Mouse (Mus musculus) kidney, embryonic 14.5 days (tissue): ENCODE results near the gene Ddx54. TPM values are rescaled to one million over a fixed set of nuclear protein-coding genes. Genes with fewer than 3 reads are reported as not detected.

Experiments
- ATAC-seq: fragments of 200-750 bp; cut with Nextera tagmentation; 2 replicates; pipeline ENCODE4 v1.8.0; 2017; ENCODE audit warnings: moderate number of reproducible peaks, mild to moderate bottlenecking, moderate TSS enrichment, moderate library complexity; ENCODE audit not compliant: low FRiP score, low TSS enrichment
- H3K27ac ChIP-seq: fragments of 300-500 bp; sonication (generic); 2 replicates; pipeline ENCODE4 v1.5.1; 2014; ENCODE audit warnings: low read depth, mild to moderate bottlenecking, low read length, moderate library complexity, mixed read lengths
- H3K27me3 ChIP-seq: fragments of 300-500 bp; sonication (generic); 2 replicates; pipeline ENCODE4 v1.6.1; 2014; ENCODE audit warnings: mild to moderate bottlenecking, low read length; ENCODE audit not compliant: control insufficient read depth, insufficient read depth
- H3K36me3 ChIP-seq: fragments of 300-500 bp; sonication (generic); 2 replicates; pipeline ENCODE4 v1.6.1; 2014; ENCODE audit warnings: low read length, mixed read lengths; ENCODE audit not compliant: control insufficient read depth, insufficient read depth
- H3K4me1 ChIP-seq: fragments of 300-500 bp; sonication (generic); 2 replicates; pipeline ENCODE4 v1.6.1; 2014; ENCODE audit warnings: low read length, mixed read lengths; ENCODE audit not compliant: control insufficient read depth, insufficient read depth
- H3K4me2 ChIP-seq: fragments of 300-500 bp; sonication (generic); replicated peaks from 2 replicates; pipeline ENCODE4 v1.6.1; 2014; ENCODE audit warnings: low read depth, mild to moderate bottlenecking, low read length
- H3K4me3 ChIP-seq: fragments of 300-500 bp; sonication (generic); 2 replicates; pipeline ENCODE4 v1.5.1; 2014; ENCODE audit warnings: mild to moderate bottlenecking, low read length
- H3K9ac ChIP-seq: fragments of 300-500 bp; sonication (generic); 2 replicates; pipeline ENCODE4 v1.6.1; 2014; ENCODE audit warnings: low read depth, mild to moderate bottlenecking, low read length, moderate library complexity
- H3K9me3 ChIP-seq: fragments of 300-500 bp; sonication (generic); 2 replicates; pipeline ENCODE4 v1.6.1; 2016; ENCODE audit warnings: low read length; ENCODE audit not compliant: control insufficient read depth
- WGBS: fragments of 180-500 bp; shearing (Covaris S2); extraction: QIAGEN DNeasy Blood & Tissue Kit; methylation state at CpG from one replicate; pipeline ENCODE4 v1.1.7; 2014; 5-methylcytosine and 5-hydroxymethylcytosine counted together
- polyA plus RNA-seq: library from polyadenylated mRNA; unstranded; fragments of >200 nt; fragmentation: Nextera tagmentation; extraction: Ambion mirVana; gene quantifications from 2 replicates; pipeline ENCODE4 v1.2.1, GENCODE M21; 2014

Ddx54 gene
- polyA plus RNA-seq, 1 experiment from 2014 or later, result 37.7 TPM

DNA sequence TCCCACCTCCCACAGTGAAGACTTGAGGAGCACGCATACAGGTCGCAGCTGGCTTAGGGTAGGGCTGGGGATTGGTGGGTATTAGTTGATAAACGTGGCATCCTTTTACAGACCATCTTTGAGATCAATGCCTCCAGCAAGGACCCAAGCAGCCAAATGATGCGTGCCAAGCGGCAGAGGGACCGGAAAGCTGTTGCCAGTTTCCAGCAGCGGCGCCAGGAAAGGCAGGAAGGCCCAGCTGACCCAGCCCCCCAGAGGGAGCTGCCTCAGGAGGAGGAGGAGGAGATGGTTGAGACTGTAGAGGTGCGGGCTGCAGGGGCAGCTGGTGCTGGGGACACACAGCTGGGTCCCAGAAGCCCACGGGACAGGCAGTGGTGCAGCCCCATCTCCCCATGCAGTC, 11.9 kb downstream of the Ddx54 start:
- Histone ChIP-seq H3K4me2 (no peak overlapping the region), H3K4me1 (no peaks in the 10 kb centered on the region), H3K9me3 (no peaks in the 10 kb centered on the region), H3K4me3 (no peak overlapping the region), H3K9ac (no peak overlapping the region), H3K36me3 (peaks cover 81% of the 10 kb centered on the region), H3K27me3 (no peaks in the 10 kb centered on the region), H3K27ac (no peak overlapping the region)
- 94% methylated on average over 10 of the region's 10 CpGs for WGBS
- ATAC-seq, result no peak

DNA sequence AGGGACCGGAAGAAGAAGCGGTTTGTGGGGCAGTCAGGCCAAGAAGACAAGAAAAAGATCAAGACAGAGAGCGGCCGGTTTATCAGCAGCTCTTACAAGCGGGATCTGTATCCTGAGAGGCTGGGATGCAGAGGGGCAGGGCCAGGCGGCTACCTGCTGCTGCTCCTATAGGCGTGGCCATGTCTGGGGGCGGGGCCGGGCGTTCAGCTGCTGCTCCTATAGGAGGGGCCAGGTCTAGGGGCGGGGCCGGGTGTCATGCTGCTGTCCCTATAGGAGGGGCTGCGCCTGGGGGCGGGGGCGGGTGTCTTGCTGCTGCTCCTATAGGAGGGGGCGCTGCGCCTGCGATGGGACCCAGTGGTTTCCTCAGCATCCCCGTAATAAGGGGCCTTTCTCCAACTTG, 13.9 kb downstream of the Ddx54 start:
- Histone ChIP-seq H3K4me1 (no peaks in the 10 kb centered on the region), H3K9me3 (no peaks in the 10 kb centered on the region), H3K4me2 (no peak overlapping the region), H3K9ac (no peak overlapping the region), H3K4me3 (no peak overlapping the region), H3K36me3 (peaks cover 61% of the 10 kb centered on the region), H3K27ac (no peak overlapping the region), H3K27me3 (no peaks in the 10 kb centered on the region)
- WGBS, result 34% methylated on average over 19 of the region's 19 CpGs
- peak; percentile 67 for ATAC-seq

DNA sequence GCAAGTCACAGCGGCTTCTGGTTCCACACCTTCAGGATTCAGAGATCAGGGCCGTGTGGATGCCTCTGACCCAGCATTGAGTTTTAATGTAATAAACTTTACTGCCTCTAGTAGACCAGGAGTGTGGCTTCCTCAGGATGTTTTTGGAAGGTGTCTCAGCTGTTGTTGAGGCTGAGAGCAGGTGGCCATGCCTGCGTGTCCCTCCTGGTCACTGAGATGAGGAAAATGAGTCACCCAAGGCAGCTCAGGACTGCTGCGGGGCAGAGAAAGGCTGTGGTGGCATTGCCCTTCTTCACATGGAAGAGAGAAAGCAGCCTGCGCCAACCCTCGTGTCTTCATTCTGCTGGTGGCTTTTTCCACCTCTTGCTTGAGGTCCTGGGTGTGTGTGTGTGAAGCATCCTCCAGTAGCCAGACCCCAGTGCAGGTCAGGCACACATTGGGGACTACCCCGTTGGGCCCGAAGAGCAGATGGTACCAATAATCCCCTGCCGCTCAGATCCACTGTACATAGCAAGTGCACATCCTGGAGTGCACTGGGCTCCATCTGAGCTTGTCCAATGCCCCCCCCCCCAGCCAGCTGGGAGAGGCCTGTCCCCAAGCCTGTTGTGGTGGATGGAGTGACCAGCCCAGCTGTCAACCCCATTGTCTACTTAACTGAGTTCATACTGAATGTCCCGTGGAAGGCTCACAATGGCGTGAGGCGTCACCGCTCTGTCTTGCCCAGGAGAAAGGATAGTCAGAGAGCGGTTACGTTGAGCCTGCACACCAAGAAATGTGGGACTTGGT, 15.2 kb downstream of the Ddx54 start:
- Histone ChIP-seq H3K4me2 (no peak overlapping the region), H3K27ac (no peak overlapping the region), H3K36me3 (peaks cover 50% of the 10 kb centered on the region), H3K4me1 (no peaks in the 10 kb centered on the region), H3K27me3 (no peaks in the 10 kb centered on the region), H3K4me3 (no peak overlapping the region), H3K9ac (no peak overlapping the region), H3K9me3 (peaks cover 4% of the 10 kb centered on the region; the same call in 1 of the 2 replicates)
- ATAC-seq, result no peak
- 91% methylated on average over 15 of the region's 15 CpGs for WGBS

DNA sequence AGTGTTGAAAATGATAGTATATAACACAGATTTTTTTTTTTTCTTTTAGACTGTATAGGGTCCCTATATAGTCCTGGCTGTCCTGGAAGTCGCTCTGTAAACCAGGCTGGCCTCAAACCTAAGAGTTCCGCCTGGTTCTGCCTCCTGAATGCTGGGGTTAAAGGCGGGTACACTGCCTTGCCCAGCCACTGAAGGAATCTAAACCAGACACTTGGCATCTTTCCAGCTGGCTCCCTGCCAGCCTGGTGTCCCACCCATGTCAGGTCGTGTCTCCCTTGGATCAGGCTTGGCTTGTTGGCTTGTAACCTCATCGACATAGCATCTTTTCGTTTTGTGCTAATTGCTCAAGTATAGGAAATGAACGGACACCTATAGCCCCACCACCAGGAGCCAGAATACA, 16.1 kb downstream of the Ddx54 start:
- no peak for ATAC-seq
- peaks cover 41% of the 10 kb centered on the region for H3K36me3 ChIP-seq

DNA sequence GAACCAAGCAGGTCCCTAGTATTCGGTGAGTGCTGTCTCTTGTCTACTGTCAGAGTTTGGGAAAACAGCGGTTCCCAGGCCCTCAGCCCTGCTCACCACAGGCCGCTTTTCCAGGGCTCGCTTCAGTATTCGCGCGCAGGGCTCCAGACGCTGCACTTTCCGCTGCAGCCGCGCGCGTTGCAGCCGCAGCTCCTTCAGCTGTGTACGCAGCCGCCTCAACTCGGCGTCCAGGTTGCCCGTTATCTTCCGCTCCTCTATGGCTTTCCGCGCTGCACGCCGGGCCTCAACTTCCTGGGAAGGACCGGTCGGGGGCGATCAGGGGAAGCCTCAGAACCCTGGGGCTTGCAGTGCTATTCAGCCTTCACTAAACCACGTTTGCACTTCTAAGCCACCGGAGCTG, 18.6 kb downstream of the Ddx54 start:
- Histone ChIP-seq H3K27me3 (no peaks in the 10 kb centered on the region), H3K9ac (no peak overlapping the region), H3K4me1 (no peaks in the 10 kb centered on the region), H3K36me3 (peaks cover 17% of the 10 kb centered on the region), H3K27ac (no peak overlapping the region), H3K4me2 (peak overlapping the region; percentile 40), H3K9me3 (peaks cover 4% of the 10 kb centered on the region; the same call in 1 of the 2 replicates), H3K4me3 (peak overlapping the region; percentile 11; the same call in 1 of the 2 replicates)
- no peak for ATAC-seq
- 7% methylated on average over 29 of the region's 29 CpGs for WGBS

More for the DNA sequence above, 16.1 kb downstream of the Ddx54 start:
- H3K4me1 ChIP-seq, result no peaks in the 10 kb centered on the region
- no peak overlapping the region for H3K4me2 ChIP-seq
- no peak overlapping the region for H3K27ac ChIP-seq
- no peak overlapping the region for H3K9ac ChIP-seq
- no peaks in the 10 kb centered on the region for H3K27me3 ChIP-seq
- 70% methylated on average over 7 of the region's 7 CpGs for WGBS
- H3K4me3 ChIP-seq, result no peak overlapping the region
- H3K9me3 ChIP-seq, result peaks cover 4% of the 10 kb centered on the region; the same call in 1 of the 2 replicates

DNA sequence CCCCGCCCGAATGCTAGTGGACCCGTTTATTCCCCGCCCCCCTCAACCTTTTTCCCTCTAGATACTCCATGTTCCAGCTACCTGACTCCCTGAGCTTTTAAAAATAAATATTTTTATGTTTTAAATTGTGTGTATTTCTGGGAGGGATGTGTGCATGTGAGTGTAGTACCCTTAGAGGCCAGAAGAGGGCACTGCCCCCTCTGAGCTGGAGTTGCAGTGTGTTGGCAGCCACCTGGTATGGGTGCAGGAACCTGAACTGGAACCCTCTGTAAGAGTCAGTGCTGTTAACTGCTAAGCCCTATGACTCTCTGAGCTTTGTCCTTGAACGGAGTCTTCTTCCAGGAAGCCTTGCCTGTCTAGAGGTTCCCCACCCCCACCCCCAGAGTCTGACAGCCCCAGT, 19.4 kb downstream of the Ddx54 start:
- 88% methylated on average over 5 of the region's 5 CpGs for WGBS
- no peak overlapping the region for H3K27ac ChIP-seq
- H3K4me3 ChIP-seq, result no peak overlapping the region
- no peak for ATAC-seq
- no peak overlapping the region for H3K4me2 ChIP-seq
- H3K36me3 ChIP-seq, result peaks cover 13% of the 10 kb centered on the region
- H3K9ac ChIP-seq, result no peak overlapping the region
- peaks cover 4% of the 10 kb centered on the region; the same call in 1 of the 2 replicates for H3K9me3 ChIP-seq
- no peaks in the 10 kb centered on the region for H3K4me1 ChIP-seq
- no peaks in the 10 kb centered on the region for H3K27me3 ChIP-seq

DNA sequence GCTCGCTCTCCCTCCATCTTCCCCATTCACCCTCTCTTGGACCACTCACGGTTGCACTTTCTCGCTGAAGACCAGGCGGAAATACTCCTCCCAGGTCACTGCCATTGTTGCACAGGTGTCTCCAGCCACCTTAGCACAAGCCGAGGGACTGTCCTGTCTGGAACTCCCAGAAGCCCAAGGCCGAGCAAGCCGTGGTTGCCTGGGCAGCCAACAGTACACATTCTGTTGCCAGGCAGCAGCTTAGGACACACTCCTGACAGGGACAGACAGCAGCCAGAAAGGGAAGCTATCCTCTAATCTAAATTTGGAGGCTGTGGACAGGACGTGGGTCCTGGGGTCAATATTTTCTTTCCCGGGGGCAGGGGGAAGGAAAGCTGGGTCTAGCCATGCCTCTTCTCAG, 21.6 kb downstream of the Ddx54 start, which contains the start of gene Cfap73:
Cfap73 (minus strand) TSS at position 105 of the 400 bp plus-strand sequence.
- no peak for ATAC-seq
- no peak within 1 kb of the TSS for H3K4me3 ChIP-seq
- H3K27me3 ChIP-seq, result no peaks in the 10 kb centered on the region
- H3K4me1 ChIP-seq, result no peaks in the 10 kb centered on the region
- 56% methylated on average over 9 of the region's 9 CpGs for whole genome bisulfite sequencing
- H3K36me3 ChIP-seq, result no peaks in the 10 kb centered on the region
- H3K9me3 ChIP-seq, result peaks cover 4% of the 10 kb centered on the region; the same call in 1 of the 2 replicates
- no peak within 1 kb of the TSS for H3K4me2 ChIP-seq
- H3K9ac ChIP-seq, result no peak within 1 kb of the TSS
- no peak within 1 kb of the TSS for H3K27ac ChIP-seq

DNA sequence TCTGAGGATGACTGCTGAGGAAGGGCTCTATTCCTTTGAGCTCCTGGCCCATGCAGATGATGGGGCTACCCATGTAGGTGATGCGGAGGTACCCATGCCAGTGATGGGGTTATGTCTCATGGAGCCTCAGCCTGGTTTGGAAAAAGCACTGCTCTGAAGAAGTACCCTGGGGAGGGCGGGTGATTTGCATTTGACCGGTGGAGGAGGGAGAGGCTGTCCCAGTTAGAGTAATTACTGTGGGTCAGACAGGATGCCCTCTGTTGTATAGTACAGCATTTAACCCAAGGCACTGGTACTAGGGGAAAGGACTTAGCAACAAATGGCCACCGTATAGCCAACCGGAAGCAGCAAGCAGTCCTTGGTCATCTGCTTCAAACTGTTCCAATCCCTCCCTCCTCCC, 22.3 kb downstream of the Ddx54 start:
- Histone ChIP-seq H3K9me3 (peaks cover 4% of the 10 kb centered on the region; the same call in 1 of the 2 replicates), H3K9ac (no peak overlapping the region), H3K27ac (no peak overlapping the region), H3K4me3 (no peak overlapping the region), H3K36me3 (no peaks in the 10 kb centered on the region), H3K27me3 (no peaks in the 10 kb centered on the region), H3K4me2 (no peak overlapping the region), H3K4me1 (no peaks in the 10 kb centered on the region)
- ATAC-seq, result no peak
- WGBS, result 28% methylated on average over 5 of the region's 5 CpGs

DNA sequence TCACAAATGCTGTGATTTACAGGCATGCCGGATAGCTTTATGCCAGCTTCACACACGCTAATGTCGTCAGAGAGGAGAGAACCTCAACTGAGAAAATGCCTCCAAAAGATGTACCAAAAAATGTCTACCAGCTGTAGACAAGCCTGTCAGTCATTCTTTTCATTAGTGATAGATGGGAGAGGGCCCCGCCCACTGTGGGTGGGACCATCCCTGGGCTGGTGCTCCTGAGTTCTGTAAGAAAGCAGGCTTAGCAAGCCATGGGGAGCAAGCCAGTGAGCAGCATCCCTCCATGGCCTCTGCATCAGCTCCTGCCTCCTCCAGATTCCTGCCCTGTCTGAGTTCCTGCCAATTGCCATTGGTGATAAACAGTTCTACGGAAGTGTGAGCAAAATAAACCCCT, 23.1 kb downstream of the Ddx54 start:
- Histone ChIP-seq H3K4me3 (no peak overlapping the region), H3K4me2 (no peak overlapping the region), H3K9me3 (peaks cover 4% of the 10 kb centered on the region; the same call in 1 of the 2 replicates), H3K27me3 (no peaks in the 10 kb centered on the region), H3K4me1 (no peaks in the 10 kb centered on the region), H3K9ac (no peak overlapping the region), H3K36me3 (no peaks in the 10 kb centered on the region), H3K27ac (no peak overlapping the region)
- ATAC-seq, result no peak
- 79% methylated on average over 5 of the region's 5 CpGs for WGBS
